Mouse (Mus musculus) liver, adult 2 months (tissue): ENCODE data around the gene BC017158.

Source experiments
- CTCF ChIP-seq: fragments of 200-500 bp; IDR thresholded peaks from 2 replicates; pipeline ENCODE4 v1.5.1; 2011; ENCODE audit warnings: low read depth, low read length, control low read depth
- POLR2A ChIP-seq: fragments of 200-500 bp; IDR thresholded peaks from 2 replicates; pipeline ENCODE4 v1.6.1; 2011; ENCODE audit warnings: low read length, control low read depth; ENCODE audit not compliant: insufficient read depth; ENCODE audit errors: extremely low read depth

DNA sequence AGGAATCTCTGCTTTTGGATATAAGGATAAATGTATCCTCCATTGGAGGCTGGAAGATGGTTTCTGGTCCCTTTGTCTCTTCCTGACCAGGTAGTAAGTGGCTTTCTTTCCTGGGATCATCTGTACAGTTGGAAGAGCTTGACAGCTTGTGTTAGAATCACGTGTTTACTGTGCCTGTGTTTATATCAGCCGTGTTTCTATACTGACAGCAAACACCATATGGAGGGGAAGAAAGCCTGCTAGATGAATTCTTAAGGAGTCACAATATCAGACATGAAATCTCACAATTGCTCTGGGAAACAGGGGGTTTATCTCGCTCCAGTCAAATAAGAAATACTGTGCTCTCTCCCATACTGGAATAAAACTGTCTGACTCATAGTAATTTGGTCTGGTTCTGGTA is 11.2 kb upstream of the BC017158 start:
- TF ChIP-seq POLR2A (no peak), CTCF (no peak)
